8 mouse cellular contexts compared by ENCODE assay signal in the genomic region with DNA sequence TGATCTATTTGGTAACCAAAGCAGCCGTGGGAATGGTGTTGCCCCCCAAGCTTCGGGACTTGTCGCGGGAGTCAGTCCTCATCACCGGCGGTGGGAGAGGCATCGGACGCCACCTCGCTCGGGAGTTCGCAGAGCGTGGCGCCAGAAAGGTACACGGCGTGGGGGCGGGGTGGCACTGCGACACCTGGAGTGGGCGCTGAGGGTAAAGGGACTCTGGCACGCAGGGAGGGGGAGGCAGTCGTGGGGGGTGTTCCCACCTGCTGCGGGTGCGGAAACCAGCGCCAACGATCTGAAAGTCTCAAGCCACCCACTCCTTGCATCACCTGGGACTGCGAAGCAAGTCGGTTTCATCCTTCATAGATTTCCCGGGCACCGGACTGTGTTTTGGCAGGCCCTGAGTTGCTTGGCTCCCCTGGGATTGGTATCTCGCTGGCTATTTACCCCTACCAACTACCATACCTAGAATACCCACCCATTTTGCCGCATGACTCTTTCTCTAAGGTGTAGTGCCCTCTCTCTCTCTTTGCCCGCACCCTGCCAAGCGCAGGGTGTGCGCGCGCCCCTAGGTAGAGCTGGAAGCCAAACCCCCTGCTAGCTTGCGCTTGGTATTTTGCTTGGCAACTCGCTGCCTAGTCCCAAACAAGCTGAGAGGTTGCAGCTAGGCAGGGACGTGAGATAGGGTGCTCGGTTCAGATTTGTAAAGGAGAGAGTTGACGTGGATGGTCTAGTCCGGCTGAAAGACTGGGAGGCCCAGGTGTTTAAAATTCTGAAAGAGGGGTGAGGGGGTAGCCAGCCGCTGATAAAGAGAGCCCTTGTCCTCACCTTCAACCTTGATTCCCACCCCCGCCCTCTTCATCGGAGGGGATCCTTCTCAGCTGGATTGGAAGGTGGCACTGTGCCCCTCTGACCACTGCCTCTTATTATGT. TPM values are rescaled to one million over a fixed set of nuclear protein-coding genes. Genes with fewer than 3 reads are reported as not detected.
DNase-seq lines count a peak whose midpoint lies in the region; ATAC-seq and TF ChIP-seq lines count a peak whose summit lies in the region.

No protein-coding gene starts in this region.

- no peaks in the 10 kb centered on the region for H3K9me3 ChIP-seq in MEL (replicated peaks; ENCODE audit: insufficient read depth, low read length)
- no peaks in the 10 kb centered on the region for H3K9me3 ChIP-seq in embryonic facial prominence, embryonic 12.5 days
- no peaks in the 10 kb centered on the region for H3K9me3 ChIP-seq in heart, postnatal 0 days (replicated peaks; ENCODE audit: control insufficient read depth, low read length)

- no peak overlapping the region for H3K27ac ChIP-seq in MEL (ENCODE audit: control insufficient read depth, low read depth, low read length)
- H3K27ac ChIP-seq in embryonic facial prominence, embryonic 12.5 days: peak overlapping the region; percentile 81
- H3K27ac ChIP-seq in heart, postnatal 0 days (ENCODE audit: low read depth): peak overlapping the region; percentile 70

- ATAC-seq in embryonic facial prominence, embryonic 12.5 days (ENCODE audit: insufficient number of reproducible peaks, insufficient read depth, low FRiP score, low TSS enrichment): no peak
- ATAC-seq in heart, postnatal 0 days (ENCODE audit: insufficient read depth, low read depth): peak; percentile 20; the same call in 1 of the 2 replicates

- H3K9ac ChIP-seq in MEL (ENCODE audit: control insufficient read depth, low read depth, low read length, poor library complexity, severe bottlenecking): peak overlapping the region; percentile 75
- H3K9ac ChIP-seq in embryonic facial prominence, embryonic 12.5 days: peak overlapping the region; percentile 60
- H3K9ac ChIP-seq in heart, postnatal 0 days (replicated peaks; ENCODE audit: low read depth, low read length): peak overlapping the region; percentile 81

- peak overlapping the region; percentile 82 for H3K4me2 ChIP-seq in embryonic facial prominence, embryonic 12.5 days (replicated peaks)
- peak overlapping the region; percentile 96 for H3K4me2 ChIP-seq in heart, postnatal 0 days (ENCODE audit: low read depth, low read length)

- peak overlapping the region; percentile 61 to 84 for H3K4me3 ChIP-seq in MEL (ENCODE audit: control insufficient read depth in 1 of 2, insufficient read depth in 1 of 2, low read depth in 2 of 2, low read length in 2 of 2)
- peak overlapping the region; percentile 61 for H3K4me3 ChIP-seq in embryonic facial prominence, embryonic 12.5 days
- peak overlapping the region; percentile 78 for H3K4me3 ChIP-seq in heart, postnatal 0 days (ENCODE audit: low read depth, low read length)

- no peaks in the 10 kb centered on the region; the same call in 1 of the 2 replicates for H3K79me2 ChIP-seq in MEL (ENCODE audit: control insufficient read depth, insufficient read depth, low read length, poor library complexity)

- TF ChIP-seq EP300 in MEL (IDR thresholded peaks at IDR 0.05; ENCODE audit: low read depth in 1 of 2, low read length in 2 of 2): no peak
- no peak for TF ChIP-seq EP300 in heart, postnatal 0 days (IDR thresholded peaks at IDR 0.05; ENCODE audit: low read depth)

- peaks cover 2% of the 10 kb centered on the region in 2 experiments; a peak in 2 of 4 replicates for H3K4me1 ChIP-seq in MEL (ENCODE audit: control insufficient read depth in 1 of 2, insufficient read depth in 2 of 2, low read length in 2 of 2)
- H3K4me1 ChIP-seq in embryonic facial prominence, embryonic 12.5 days: peaks cover 41% of the 10 kb centered on the region
- H3K4me1 ChIP-seq in heart, postnatal 0 days (ENCODE audit: control insufficient read depth, insufficient read depth): peaks cover 30% of the 10 kb centered on the region

- TF ChIP-seq POLR2A in MEL (IDR thresholded peaks at IDR 0.05; ENCODE audit: control insufficient read depth in 1 of 2, insufficient read depth in 1 of 2, low read depth in 1 of 2, low read length in 2 of 2, poor library complexity in 1 of 2): no peak

- H3K36me3 ChIP-seq in MEL (ENCODE audit: control insufficient read depth in 1 of 2, insufficient read depth in 2 of 2, low read length in 2 of 2): no peaks in the 10 kb centered on the region
- H3K36me3 ChIP-seq in embryonic facial prominence, embryonic 12.5 days: 0 out of 2 replicates have a peak, but pooled peaks cover 2% of the 10 kb centered on the region
- H3K36me3 ChIP-seq in heart, postnatal 0 days (replicated peaks; ENCODE audit: control insufficient read depth, insufficient read depth, low read length): peaks cover 4% of the 10 kb centered on the region; the same call in 1 of the 2 replicates
- H3K36me3 ChIP-seq in splenic B cell, adult 2 months (ENCODE audit: control insufficient read depth, insufficient read depth, low read length, poor library complexity, severe bottlenecking): no peaks in the 10 kb centered on the region

- TF ChIP-seq CTCF in MEL (IDR thresholded peaks at IDR 0.05 in 2 of 3, conservative IDR thresholded peaks at IDR 0.05 in 1 of 3; ENCODE audit: control insufficient read depth in 1 of 3, insufficient read depth in 1 of 3, low read depth in 2 of 3, low read length in 3 of 3, poor library complexity in 1 of 3, severe bottlenecking in 1 of 3): no peak
- TF ChIP-seq CTCF in heart, postnatal 0 days (IDR thresholded peaks at IDR 0.05; ENCODE audit: low read depth): no peak

- peak; percentile 45 to 50 for DNase-seq in B cell, adult 2 months
- DNase-seq in MEL (ENCODE audit: low read depth, low spot score): no peak
- DNase-seq in heart, postnatal 0 days (ENCODE audit: low spot score): no peak
- peak; percentile 75 for DNase-seq in kidney, postnatal 14 days
- DNase-seq in mesoderm, embryonic 11.5 days (ENCODE audit: low read depth, low spot score): peak; percentile 45
- peak; percentile 46 for DNase-seq in splenic B cell, adult 2 months (ENCODE audit: low read depth, low spot score)
- no peak for DNase-seq in frontal cortex, adult 2 months (ENCODE audit: extremely low spot score in 1 of 2, low spot score in 1 of 2)

- WGBS in embryonic facial prominence, embryonic 12.5 days: 2% methylated on average over 44 of the region's 44 CpGs
- 2% methylated on average over 44 of the region's 44 CpGs for WGBS in heart, postnatal 0 days

- H3K27me3 ChIP-seq in MEL (ENCODE audit: control insufficient read depth in 1 of 2, insufficient read depth in 2 of 2, low read length in 2 of 2): no peaks in the 10 kb centered on the region
- no peaks in the 10 kb centered on the region for H3K27me3 ChIP-seq in embryonic facial prominence, embryonic 12.5 days
- H3K27me3 ChIP-seq in heart, postnatal 0 days (ENCODE audit: control insufficient read depth, insufficient read depth, low read length): no peaks in the 10 kb centered on the region
- no peaks in the 10 kb centered on the region for H3K27me3 ChIP-seq in splenic B cell, adult 2 months (ENCODE audit: control insufficient read depth, insufficient read depth, low read length, poor library complexity, severe bottlenecking)

- no peak for TF ChIP-seq RAD21 in MEL (IDR thresholded peaks at IDR 0.05; ENCODE audit: low read depth, low read length)

TF ChIP-seq in MEL, 35 proteins besides CTCF, POLR2A, EP300 and RAD21:
- no peak for TF ChIP-seq BHLHE40 (IDR thresholded peaks at IDR 0.05; ENCODE audit: borderline replicate concordance, low read depth, low read length)

RNA-seq across cellular contexts. Expression of gene Dhrs3, which starts 1.2 kb away (rescaled TPM):
- 0.89 and 2.1 TPM in 2 replicates for total RNA-seq in MEL (2012; rRNA removed)
- 1 to 10 TPM in 1 of 2 experiments, not detected in 1; 2.2 TPM for polyA plus RNA-seq in MEL (2012; ENCODE audit: insufficient read depth in 1 of 2, insufficient read length in 2 of 2, low read depth in 1 of 2, low replicate concordance in 2 of 2, missing spikeins in 1 of 2)
- polyA plus RNA-seq in embryonic facial prominence, embryonic 12.5 days (2016; fragmentation: Nextera tagmentation; extraction: Ambion mirVana): 52.2 and 56.7 TPM in 2 replicates
- 17.3 and 45.0 TPM in 2 replicates for total RNA-seq in heart, postnatal 0 days (2014; rRNA removed; ENCODE audit: low replicate concordance)
- 39.0 and 46.6 TPM in 2 replicates for polyA plus RNA-seq in heart, postnatal 0 days (2015; fragmentation: Nextera tagmentation; extraction: Ambion mirVana)
- 26.4 and 28.0 TPM in 2 replicates for polyA plus RNA-seq in frontal cortex, adult 2 months (2012; rRNA removed)

Comparison
In these comparisons a context has a peak if more than half of its experiments do, and no peak if none do; other contexts are left out.
1. DNase-seq: peak in B cell, adult 2 months (2 of 2), kidney, postnatal 14 days (single experiment), mesoderm, embryonic 11.5 days (single experiment) and splenic B cell, adult 2 months (single experiment); none in MEL (single experiment), heart, postnatal 0 days (single experiment) and frontal cortex, adult 2 months (0 of 2).
2. Peak in every context shown above with its lines, with median percentiles within 50 percentile points of each other: H3K4me3 ChIP-seq and H3K9ac ChIP-seq.